Mouse (Mus musculus): Measurements from ENCODE around the gene Trim11.

GRCm38 (mm10) chr11:58937909-58938308, 40.0 kb upstream of the Trim11 start:
- no peak for TF ChIP-seq CTCF (IDR thresholded peaks at IDR 0.05; ENCODE audit: low read depth)
- TF ChIP-seq EP300 (IDR thresholded peaks at IDR 0.05; ENCODE audit: low read depth) = no peak

Measured in heart, postnatal 0 days (tissue).